Mouse (Mus musculus) forebrain, postnatal 0 days (tissue): ENCODE data around the gene Lpo. TPM values are rescaled to one million over a fixed set of nuclear protein-coding genes. Genes with fewer than 3 reads are reported as not detected.

ENCODE experiments used
- ATAC-seq: fragments of 200-750 bp; cut with Nextera tagmentation; 2 replicates; pipeline ENCODE4 v1.8.0; 2017; ENCODE audit warnings: mild to moderate bottlenecking, moderate library complexity
- DNase-seq: peaks from one replicate; pipeline ENCODE4 v3.0.0-alpha.2; 2015
- H3K27ac ChIP-seq: fragments of 300-500 bp; sonication (generic); 2 replicates; pipeline ENCODE4 v1.5.1; 2014; ENCODE audit warnings: low read depth, mild to moderate bottlenecking, antibody characterized with exemption, low read length, moderate library complexity, mixed read lengths
- H3K27me3 ChIP-seq: fragments of 300-500 bp; sonication (generic); 2 replicates; pipeline ENCODE4 v1.6.1; 2014; ENCODE audit warnings: mild to moderate bottlenecking, low read length, mixed read lengths; ENCODE audit not compliant: insufficient read depth
- H3K36me3 ChIP-seq: fragments of 300-500 bp; sonication (generic); 2 replicates; pipeline ENCODE4 v1.6.1; 2014; ENCODE audit warnings: mild to moderate bottlenecking, moderate library complexity; ENCODE audit not compliant: insufficient read depth
- H3K4me1 ChIP-seq: fragments of 300-500 bp; sonication (generic); 2 replicates; pipeline ENCODE4 v1.6.1; 2014; ENCODE audit warnings: antibody characterized with exemption; ENCODE audit not compliant: insufficient read depth
- H3K4me2 ChIP-seq: fragments of 300-500 bp; sonication (generic); 2 replicates; pipeline ENCODE4 v1.6.1; 2014; ENCODE audit warnings: low read depth, mild to moderate bottlenecking, moderate library complexity
- H3K4me3 ChIP-seq: fragments of 300-500 bp; sonication (generic); 2 replicates; pipeline ENCODE4 v1.5.1; 2014; ENCODE audit warnings: low read depth, low read length, mixed read lengths
- H3K9ac ChIP-seq: fragments of 300-500 bp; sonication (generic); 2 replicates; pipeline ENCODE4 v1.6.1; 2014; ENCODE audit warnings: mild to moderate bottlenecking
- H3K9me3 ChIP-seq: fragments of 300-500 bp; sonication (generic); 2 replicates; pipeline ENCODE4 v1.6.1; 2016; ENCODE audit warnings: low read length
- CTCF ChIP-seq: sonication (generic); IDR thresholded peaks from 2 replicates; pipeline ENCODE4 v1.5.1; 2016; ENCODE audit warnings: antibody characterized with exemption, control low read depth, low read depth
- WGBS: fragments of 180-500 bp; shearing (Covaris S2); extraction: QIAGEN DNeasy Blood & Tissue Kit; methylation state at CpG from one replicate; pipeline ENCODE4 v1.1.7; 2014; 5-methylcytosine and 5-hydroxymethylcytosine counted together
- polyA plus RNA-seq: library from polyadenylated mRNA; unstranded; fragments of >200 nt; fragmentation: Nextera tagmentation; extraction: Ambion mirVana; gene quantifications from 2 replicates; pipeline ENCODE4 v1.2.1, GENCODE M21; 2015
- total RNA-seq: library from RNA; depleted of rRNA; stranded (reverse); fragments of >200 nt; gene quantifications from 2 replicates; pipeline ENCODE4 v1.2.3, GENCODE M21; 2014

The Lpo gene
- total and polyA plus RNA-seq, 2 experiments from 2014 or later: 1.1 to 1.3 TPM

DNA sequence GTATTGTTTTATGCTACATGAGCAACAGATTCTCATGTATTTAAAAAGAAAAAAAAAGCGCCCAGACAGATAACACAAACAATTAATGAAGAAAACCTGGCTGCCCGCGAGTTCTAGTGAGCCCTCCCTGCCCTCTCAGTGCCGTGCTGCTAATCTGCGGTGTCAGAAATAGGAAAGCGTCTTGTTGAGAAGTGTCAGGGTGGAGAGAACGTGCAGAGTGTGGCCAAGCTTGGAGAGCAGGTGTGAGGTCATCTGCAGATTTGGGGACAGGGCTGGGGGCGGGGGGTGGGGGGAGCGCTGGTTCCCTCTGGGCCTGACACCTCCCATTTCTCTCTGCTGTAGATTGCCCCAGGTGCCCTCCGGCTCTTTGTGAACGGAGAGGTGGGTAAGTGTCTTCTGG, 31.2 kb upstream of the Lpo start:
- WGBS: 93% methylated on average over 11 of the region's 11 CpGs
- peaks cover 13% of the 10 kb centered on the region for H3K36me3 ChIP-seq
- ATAC-seq: no peak
- H3K27me3 ChIP-seq: no peaks in the 10 kb centered on the region
- no peak overlapping the region for H3K4me2 ChIP-seq
- no peak overlapping the region for H3K27ac ChIP-seq
- no peaks in the 10 kb centered on the region for H3K9me3 ChIP-seq
- no peaks in the 10 kb centered on the region for H3K4me1 ChIP-seq
- TF ChIP-seq CTCF: no peak
- H3K4me3 ChIP-seq: no peak overlapping the region
- DNase-seq: no peak
- H3K9ac ChIP-seq: no peak overlapping the region

DNA sequence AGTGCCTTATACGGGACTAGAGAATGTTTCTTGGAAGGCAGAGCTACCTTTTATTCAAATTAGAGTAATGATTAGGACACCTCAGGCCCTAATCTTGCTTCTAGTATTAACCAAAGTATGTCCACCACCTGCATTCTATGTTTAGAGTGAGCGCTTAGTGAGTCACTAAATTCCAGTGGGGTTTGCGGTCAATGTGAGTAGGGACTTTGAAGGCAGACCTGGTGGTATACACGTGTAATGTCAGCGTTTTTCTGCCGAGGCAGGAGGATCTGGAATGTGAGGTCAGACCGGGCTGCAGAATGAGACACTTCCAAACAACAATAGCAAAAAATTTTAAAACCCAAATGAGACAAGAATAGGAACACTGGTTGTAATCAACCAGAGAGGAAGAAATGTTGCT, 26.5 kb upstream of the Lpo start:
- H3K9me3 ChIP-seq: no peaks in the 10 kb centered on the region
- H3K4me1 ChIP-seq: peaks cover 9% of the 10 kb centered on the region; the same call in 1 of the 2 replicates
- DNase-seq: no peak
- H3K9ac ChIP-seq: no peak overlapping the region
- peaks cover 8% of the 10 kb centered on the region for H3K36me3 ChIP-seq
- no peak for TF ChIP-seq CTCF
- H3K27me3 ChIP-seq: no peaks in the 10 kb centered on the region
- WGBS: 88% methylated on average over 7 of the region's 7 CpGs
- H3K4me3 ChIP-seq: no peak overlapping the region
- H3K4me2 ChIP-seq: no peak overlapping the region
- H3K27ac ChIP-seq: no peak overlapping the region
- ATAC-seq: no peak

DNA sequence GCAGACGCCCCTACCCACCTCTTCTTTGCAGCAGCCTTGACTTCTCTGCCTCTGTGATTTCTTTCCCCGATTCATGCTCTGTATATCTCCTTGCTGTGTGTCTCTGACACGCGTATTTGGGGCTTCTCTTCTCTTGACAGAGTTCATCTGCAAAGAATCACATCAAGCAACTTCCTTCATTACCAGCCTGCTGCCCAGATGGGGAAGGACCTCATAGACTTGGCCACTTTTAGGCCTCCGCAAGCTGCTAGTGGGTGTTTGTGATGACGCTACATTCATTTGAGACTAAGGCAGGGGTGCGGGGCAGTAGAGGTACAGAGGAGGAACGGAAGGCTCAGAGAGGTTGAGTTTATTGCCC, 25.5 kb upstream of the Lpo start:
- peak; percentile 63 for DNase-seq
- H3K9ac ChIP-seq: peak overlapping the region; percentile 59
- WGBS: 26% methylated on average over 8 of the region's 8 CpGs
- no peaks in the 10 kb centered on the region for H3K9me3 ChIP-seq
- peak overlapping the region; percentile 82 for H3K27ac ChIP-seq
- peaks cover 9% of the 10 kb centered on the region; the same call in 1 of the 2 replicates for H3K4me1 ChIP-seq
- H3K36me3 ChIP-seq: peaks cover 8% of the 10 kb centered on the region
- no peak for TF ChIP-seq CTCF
- H3K4me2 ChIP-seq: peak overlapping the region; percentile 63
- peak overlapping the region; percentile 58 for H3K4me3 ChIP-seq
- peak; percentile 65 for ATAC-seq
- no peaks in the 10 kb centered on the region for H3K27me3 ChIP-seq

DNA sequence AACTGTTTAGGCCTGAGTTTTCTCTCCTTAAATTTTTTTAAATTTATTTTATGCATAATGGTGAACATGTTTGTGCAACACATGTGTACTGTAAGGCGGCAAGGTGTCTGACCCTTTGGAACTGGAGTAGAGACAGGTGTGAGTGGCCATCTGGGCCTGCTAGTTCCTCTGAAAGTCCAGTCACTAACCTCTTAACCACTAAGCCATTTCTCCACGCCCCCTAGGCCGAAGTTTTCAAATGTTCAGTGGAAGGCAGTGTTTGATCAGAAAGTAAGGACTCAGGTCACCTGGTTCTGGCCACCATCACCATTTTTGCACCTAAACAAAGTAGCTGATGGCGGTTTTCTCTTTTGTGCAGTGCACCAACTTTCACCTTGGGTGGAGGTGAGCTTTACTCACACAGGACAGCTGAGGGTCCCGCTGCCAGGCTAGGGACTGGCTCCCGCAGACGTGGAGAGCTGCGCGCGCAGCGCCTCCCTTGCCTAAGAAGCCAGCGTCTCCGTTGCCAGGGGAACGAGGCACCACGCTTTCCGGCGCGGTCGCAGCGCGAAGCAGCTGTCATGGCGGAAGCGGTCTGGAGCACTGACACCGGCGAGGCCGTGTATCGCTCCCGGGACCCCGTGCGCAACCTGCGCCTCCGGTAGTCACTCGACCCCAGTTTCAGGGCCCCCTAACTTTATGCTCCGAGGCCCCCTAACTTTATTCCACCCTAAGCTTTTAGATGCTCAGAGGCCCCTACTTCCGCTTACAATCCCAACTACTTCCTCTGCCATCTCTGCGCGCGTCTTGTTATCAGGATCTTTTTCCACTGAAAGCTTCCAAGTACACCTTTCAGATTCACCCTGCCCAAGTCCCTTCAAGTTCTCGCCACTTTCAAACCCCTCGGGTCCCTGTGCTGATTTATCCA, 24.9 kb upstream of the Lpo start, which contains the start of gene Mks1:
Mks1 (plus strand) TSS at position 526 of the 907 bp plus-strand sequence.
- no peaks in the 10 kb centered on the region for H3K9me3 ChIP-seq
- peak within 1 kb of the TSS; percentile 82 for H3K27ac ChIP-seq
- peaks cover 9% of the 10 kb centered on the region; the same call in 1 of the 2 replicates for H3K4me1 ChIP-seq
- no peaks in the 10 kb centered on the region for H3K27me3 ChIP-seq
- peak within 1 kb of the TSS; percentile 59 for H3K9ac ChIP-seq
- ATAC-seq (peak; percentile 98), DNase-seq (peak; percentile 97)
- peak within 1 kb of the TSS; percentile 58 for H3K4me3 ChIP-seq
- WGBS: 3% methylated on average over 40 of the region's 40 CpGs
- no peak for TF ChIP-seq CTCF
- H3K36me3 ChIP-seq: peaks cover 6% of the 10 kb centered on the region
- peak within 1 kb of the TSS; percentile 63 for H3K4me2 ChIP-seq

DNA sequence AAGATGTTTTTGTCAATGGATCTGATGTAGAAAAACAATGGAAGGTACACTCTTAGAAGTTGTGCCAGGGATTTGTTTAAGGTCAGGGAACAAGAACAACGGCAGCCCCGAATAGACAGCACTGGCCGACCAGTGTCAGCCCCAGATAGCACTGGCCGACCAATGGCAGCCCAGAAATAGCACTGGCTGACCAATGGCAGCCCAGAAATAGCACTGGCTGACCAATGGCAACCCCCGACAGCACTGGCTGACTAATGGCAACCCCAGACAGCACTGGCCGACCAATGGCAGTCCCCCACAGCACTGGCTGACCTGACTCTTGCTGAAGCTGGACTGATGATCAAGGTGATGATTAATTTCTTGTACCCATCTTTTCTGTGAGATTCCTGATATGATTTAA, 19.8 kb upstream of the Lpo start:
- H3K36me3 ChIP-seq: no peaks in the 10 kb centered on the region
- no peak overlapping the region for H3K9ac ChIP-seq
- peaks cover 4% of the 10 kb centered on the region; the same call in 1 of the 2 replicates for H3K4me1 ChIP-seq
- TF ChIP-seq CTCF: no peak
- no peak for DNase-seq
- no peak overlapping the region for H3K4me2 ChIP-seq
- H3K27me3 ChIP-seq: no peaks in the 10 kb centered on the region
- WGBS: 67% methylated on average over 6 of the region's 6 CpGs
- no peak overlapping the region for H3K27ac ChIP-seq
- ATAC-seq: no peak
- H3K4me3 ChIP-seq: no peak overlapping the region
- H3K9me3 ChIP-seq: no peaks in the 10 kb centered on the region

DNA sequence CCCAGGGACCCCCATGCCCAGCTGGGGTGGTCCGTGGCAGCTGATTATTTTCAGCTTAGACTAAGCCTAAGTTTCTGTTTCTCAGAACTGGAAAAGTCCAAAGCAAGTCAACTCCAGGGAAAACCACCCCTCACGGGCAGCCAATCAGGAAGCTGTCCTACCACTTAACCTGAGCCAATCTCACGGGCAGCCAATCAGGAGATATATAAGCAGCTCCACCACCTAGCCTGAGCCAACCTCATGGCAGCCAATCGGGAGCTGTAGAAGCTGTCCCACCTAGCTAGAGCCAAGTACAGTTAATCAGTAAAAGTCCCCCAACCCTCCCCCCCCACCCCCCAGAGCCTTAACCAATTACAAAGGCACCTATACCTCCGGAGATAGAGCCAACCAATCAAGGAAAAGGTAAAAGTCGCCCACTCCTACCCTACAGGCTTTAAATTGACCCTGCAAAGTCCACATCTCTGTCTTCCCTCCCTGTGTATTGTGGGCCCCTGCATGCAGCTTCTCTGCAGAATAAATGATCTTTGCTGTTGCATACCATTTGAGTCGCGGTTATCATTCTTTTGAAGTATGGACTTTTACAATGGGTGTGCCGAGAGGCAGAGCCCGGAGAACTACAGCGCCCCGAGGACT, 19.0 kb upstream of the Lpo start:
- H3K27me3 ChIP-seq: no peaks in the 10 kb centered on the region
- H3K4me1 ChIP-seq: no peaks in the 10 kb centered on the region
- no peak for DNase-seq
- H3K9ac ChIP-seq: no peak overlapping the region
- no peak for ATAC-seq
- no peak overlapping the region for H3K27ac ChIP-seq
- no peak overlapping the region for H3K4me2 ChIP-seq
- no peaks in the 10 kb centered on the region for H3K36me3 ChIP-seq
- H3K4me3 ChIP-seq: no peak overlapping the region
- H3K9me3 ChIP-seq: no peaks in the 10 kb centered on the region
- WGBS: 86% methylated on average over 12 of the region's 12 CpGs
- TF ChIP-seq CTCF: no peak

DNA sequence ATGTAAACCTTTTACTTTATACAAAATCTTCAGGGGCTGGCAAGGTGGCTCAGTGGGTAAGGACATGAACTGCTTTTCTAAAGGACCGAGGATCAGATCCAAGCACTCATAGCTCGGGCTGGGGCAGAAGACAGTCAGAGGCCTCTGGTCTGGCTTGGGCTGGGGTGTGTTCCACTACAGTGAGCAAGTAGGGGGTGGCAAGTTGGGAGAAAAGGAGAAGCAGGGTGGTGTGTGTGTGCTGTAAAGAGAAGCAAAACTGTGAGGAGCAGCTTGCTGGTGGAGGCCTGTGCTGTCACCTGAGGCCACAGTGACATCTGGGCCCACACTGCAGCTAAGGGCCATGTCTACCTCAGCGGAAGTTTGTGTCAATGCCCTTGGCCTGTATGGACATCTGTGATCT, 13.3 kb upstream of the Lpo start:
- H3K9ac ChIP-seq: no peak overlapping the region
- WGBS: 88% methylated on average over 3 of the region's 3 CpGs

More for the DNA sequence above, 13.3 kb upstream of the Lpo start:
- Histone ChIP-seq H3K4me3 (no peak overlapping the region), H3K4me1 (no peaks in the 10 kb centered on the region), H3K36me3 (no peaks in the 10 kb centered on the region), H3K27ac (no peak overlapping the region), H3K27me3 (no peaks in the 10 kb centered on the region), H3K9me3 (no peaks in the 10 kb centered on the region), H3K4me2 (no peak overlapping the region)
- TF ChIP-seq CTCF: no peak
- no peak for DNase-seq
- no peak for ATAC-seq
